Mouse (Mus musculus) bone marrow, adult 2 months (tissue): ENCODE data around the gene Gucy1b2.

Source experiments
- CTCF ChIP-seq: fragments of 200-500 bp; IDR thresholded peaks from 2 replicates; pipeline ENCODE4 v1.5.1; 2011; ENCODE audit warnings: low read length, control low read depth; ENCODE audit not compliant: control insufficient read depth, insufficient read depth
- POLR2A ChIP-seq: fragments of 200-500 bp; IDR thresholded peaks from 2 replicates; pipeline ENCODE4 v1.6.1; 2011; ENCODE audit warnings: low read depth, mild to moderate bottlenecking, control low read depth, low read length, borderline replicate concordance; ENCODE audit not compliant: control insufficient read depth

GRCm38 (mm10) chr14:62446385-62447213, 9.5 kb downstream of the Gucy1b2 start:
- no peak for TF ChIP-seq CTCF
- no peak for TF ChIP-seq POLR2A
